Mouse (Mus musculus): ENCODE measurements around the gene Txndc15.

Gene Txndc15

GRCm38 (mm10) chr13:55730716-55731115 lies 16.3 kb downstream of the Txndc15 start:
- no peak for DNase-seq (ENCODE audit: low read depth)

- DNase-seq (ENCODE audit: low read depth) = no peak
Observed at GRCm38 (mm10) chr13:55732121-55732520, 17.7 kb downstream of the Txndc15 start.

- DNase-seq (ENCODE audit: low read depth) = no peak
Observed at GRCm38 (mm10) chr13:55733628-55734502, 19.4 kb downstream of the Txndc15 start.

- DNase-seq (ENCODE audit: low read depth) = no peak
Observed at GRCm38 (mm10) chr13:55737885-55738284, 23.4 kb downstream of the Txndc15 start.

- no peak for DNase-seq (ENCODE audit: low read depth)
Observed at GRCm38 (mm10) chr13:55742306-55742705, 27.9 kb downstream of the Txndc15 start.

GRCm38 (mm10) chr13:55754380-55754779 lies 39.9 kb downstream of the Txndc15 start:
- no peak for DNase-seq (ENCODE audit: low read depth)

GRCm38 (mm10) chr13:55756789-55757188 lies 42.3 kb downstream of the Txndc15 start:
- no peak for DNase-seq (ENCODE audit: low read depth)

- DNase-seq (ENCODE audit: low read depth) = peak; percentile 9
Observed at GRCm38 (mm10) chr13:55757645-55758044, 43.2 kb downstream of the Txndc15 start.

GRCm38 (mm10) chr13:55760576-55760975 lies 46.1 kb downstream of the Txndc15 start:
- DNase-seq (ENCODE audit: low read depth) = no peak

- no peak for DNase-seq (ENCODE audit: low read depth)
Observed at GRCm38 (mm10) chr13:55761486-55761885, 47.0 kb downstream of the Txndc15 start.

- DNase-seq (ENCODE audit: low read depth) = no peak
Observed at GRCm38 (mm10) chr13:55774352-55774751, 59.9 kb downstream of the Txndc15 start.

GRCm38 (mm10) chr13:55775056-55775455 lies 60.6 kb downstream of the Txndc15 start:
- no peak for DNase-seq (ENCODE audit: low read depth)
